Mouse (Mus musculus): ENCODE measurements around the gene Dctn2. TPM values are rescaled to one million over a fixed set of nuclear protein-coding genes. Genes with fewer than 3 reads are reported as not detected.
A peak's percentile ranks its signal among the peaks of the same experiment; 100 is the strongest.

The Dctn2 gene
- polyA plus RNA-seq, 1 experiment from 2014 or later: 127 TPM

DNA sequence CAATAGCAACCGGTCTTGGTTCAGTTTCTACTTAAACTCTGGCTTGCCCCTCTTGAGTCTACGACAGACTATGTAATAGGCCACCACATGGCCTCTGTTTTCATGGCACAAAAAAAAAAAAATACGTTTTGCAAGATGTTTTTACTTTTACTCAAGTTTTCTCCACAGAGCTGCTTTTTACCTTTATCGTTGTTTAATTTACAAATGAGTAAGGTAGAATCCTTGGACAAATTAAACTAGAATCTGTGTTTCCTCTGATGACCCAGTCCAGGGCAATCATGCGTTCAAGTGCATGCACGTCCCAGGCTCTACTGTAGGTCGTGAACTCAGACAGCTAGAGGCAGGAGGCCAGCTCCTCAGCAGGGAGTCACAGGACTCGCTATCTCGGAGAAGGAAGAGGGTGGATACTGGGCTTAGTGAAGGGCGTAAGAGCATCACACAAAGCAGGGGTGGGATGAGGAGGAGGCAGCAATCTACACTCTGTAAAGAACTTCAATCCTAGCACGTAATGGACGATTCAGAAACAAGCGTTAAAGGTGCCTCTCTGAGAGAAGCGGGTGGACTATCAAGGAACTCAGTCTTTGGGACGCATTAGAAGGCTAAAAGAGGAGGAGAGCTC lies 23.5 kb downstream of the Dctn2 start:
- 1% methylated on average over 15 of the region's 15 CpGs for WGBS
- peaks cover 39% of the 10 kb centered on the region for H3K36me3 ChIP-seq
- peak; percentile 12 for ATAC-seq (replicated peaks; ENCODE audit: insufficient number of reproducible peaks, insufficient read depth, low FRiP score, low read depth)

DNA sequence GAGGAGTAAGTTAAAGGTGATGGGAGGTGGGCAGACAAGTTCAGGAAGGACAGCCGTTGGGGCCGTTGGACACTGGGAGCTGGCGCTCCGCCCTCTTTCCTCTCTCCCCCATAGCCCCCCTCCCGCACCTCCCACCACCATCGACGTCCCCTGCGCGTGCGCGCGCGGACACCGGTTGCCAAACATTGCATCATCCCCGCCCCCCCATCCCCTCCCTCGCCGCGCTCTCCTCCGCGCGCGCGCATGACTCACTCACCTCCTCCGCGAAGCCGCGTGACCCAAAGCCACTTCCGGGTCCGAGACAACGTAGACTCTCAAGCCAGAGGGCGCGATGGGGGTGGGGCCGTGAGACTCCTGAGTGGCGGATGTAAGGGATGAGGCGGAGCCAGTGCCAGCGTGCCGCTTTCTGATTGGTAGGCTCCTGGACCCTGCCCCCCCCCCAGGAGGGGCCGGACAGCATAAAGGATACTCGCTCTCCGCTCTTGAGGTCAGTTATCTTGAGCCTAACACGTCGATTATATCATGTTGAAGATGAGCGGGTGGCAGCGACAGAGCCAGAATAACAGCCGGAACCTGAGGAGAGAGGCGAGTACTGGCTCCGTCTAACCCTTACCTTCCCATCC lies 24.2 kb downstream of the Dctn2 start:
- peak overlapping the region; percentile 98 for H3K27ac ChIP-seq
- peaks cover 39% of the 10 kb centered on the region for H3K36me3 ChIP-seq
- peak overlapping the region; percentile 80 for H3K9ac ChIP-seq
- ATAC-seq (replicated peaks; ENCODE audit: insufficient number of reproducible peaks, insufficient read depth, low FRiP score, low read depth): peak; percentile 89
- H3K4me1 ChIP-seq (replicated peaks): peaks cover 61% of the 10 kb centered on the region
- no peaks in the 10 kb centered on the region for H3K27me3 ChIP-seq
- H3K4me3 ChIP-seq: peak overlapping the region; percentile 64
- WGBS: 0% methylated on average over 47 of the region's 47 CpGs
- H3K9me3 ChIP-seq (replicated peaks): no peaks in the 10 kb centered on the region
- H3K4me2 ChIP-seq: peak overlapping the region; percentile 90

More for the DNA sequence above, 23.5 kb downstream of the Dctn2 start:
- Histone ChIP-seq H3K4me1 (replicated peaks) (peaks cover 62% of the 10 kb centered on the region), H3K4me3 (peak overlapping the region; percentile 64), H3K27ac (peak overlapping the region; percentile 98), H3K9ac (peak overlapping the region; percentile 80), H3K27me3 (no peaks in the 10 kb centered on the region), H3K9me3 (replicated peaks) (no peaks in the 10 kb centered on the region), H3K4me2 (peak overlapping the region; percentile 90)

DNA sequence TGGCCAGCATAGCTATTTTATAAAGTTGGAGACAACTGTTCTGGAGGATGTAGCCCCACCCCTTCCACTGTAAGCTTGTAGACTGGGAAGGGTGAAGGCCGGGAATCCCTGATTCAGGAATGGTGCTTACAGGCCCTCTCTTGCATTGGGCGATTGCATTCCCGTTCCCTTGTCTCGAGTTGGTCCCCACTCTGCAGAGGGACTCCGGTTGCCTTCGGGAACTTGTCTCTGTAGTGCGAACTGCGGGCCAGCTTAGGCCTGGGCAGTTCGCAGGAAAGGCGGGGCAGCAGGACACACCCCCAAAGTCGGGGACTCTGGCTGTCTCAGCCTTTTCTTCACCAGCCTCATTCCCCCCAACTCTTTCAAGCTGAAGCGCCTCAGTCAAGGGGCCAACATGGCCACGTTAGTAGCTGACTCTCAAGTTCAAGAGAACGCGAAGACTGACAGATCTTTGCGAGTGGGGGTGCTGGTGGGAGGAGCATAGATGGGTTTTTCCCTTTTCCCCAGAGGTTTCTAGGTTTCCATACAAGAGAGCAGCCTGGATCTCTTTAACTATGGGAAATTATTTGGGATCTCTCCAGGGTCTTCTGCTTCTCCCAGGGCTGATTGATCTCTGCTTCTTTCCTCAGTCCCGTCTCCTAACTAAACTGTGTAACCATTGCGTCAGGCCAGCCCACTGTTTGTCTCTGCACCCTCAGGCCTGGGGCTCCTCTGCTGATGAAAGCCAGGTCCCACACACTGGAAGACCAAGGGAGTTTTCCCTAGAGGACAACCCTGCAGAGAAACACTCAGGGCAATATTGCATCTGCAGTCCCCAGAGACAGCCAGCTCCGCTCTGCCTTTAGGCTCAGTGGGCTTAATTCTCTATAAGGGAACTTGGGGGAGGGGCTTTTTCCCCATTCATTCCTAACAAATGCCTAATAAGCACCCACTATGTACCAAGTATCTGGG lies 25.0 kb downstream of the Dctn2 start:
- Histone ChIP-seq H3K36me3 (peaks cover 39% of the 10 kb centered on the region), H3K4me1 (replicated peaks) (peaks cover 54% of the 10 kb centered on the region), H3K9ac (peak overlapping the region; percentile 68), H3K4me2 (peak overlapping the region; percentile 90), H3K9me3 (replicated peaks) (no peaks in the 10 kb centered on the region), H3K27me3 (no peaks in the 10 kb centered on the region), H3K27ac (peak overlapping the region; percentile 98), H3K4me3 (peak overlapping the region; percentile 64)
- ATAC-seq (replicated peaks; ENCODE audit: insufficient number of reproducible peaks, insufficient read depth, low FRiP score, low read depth): peak; percentile 15
- 1% methylated on average over 19 of the region's 19 CpGs for WGBS

DNA sequence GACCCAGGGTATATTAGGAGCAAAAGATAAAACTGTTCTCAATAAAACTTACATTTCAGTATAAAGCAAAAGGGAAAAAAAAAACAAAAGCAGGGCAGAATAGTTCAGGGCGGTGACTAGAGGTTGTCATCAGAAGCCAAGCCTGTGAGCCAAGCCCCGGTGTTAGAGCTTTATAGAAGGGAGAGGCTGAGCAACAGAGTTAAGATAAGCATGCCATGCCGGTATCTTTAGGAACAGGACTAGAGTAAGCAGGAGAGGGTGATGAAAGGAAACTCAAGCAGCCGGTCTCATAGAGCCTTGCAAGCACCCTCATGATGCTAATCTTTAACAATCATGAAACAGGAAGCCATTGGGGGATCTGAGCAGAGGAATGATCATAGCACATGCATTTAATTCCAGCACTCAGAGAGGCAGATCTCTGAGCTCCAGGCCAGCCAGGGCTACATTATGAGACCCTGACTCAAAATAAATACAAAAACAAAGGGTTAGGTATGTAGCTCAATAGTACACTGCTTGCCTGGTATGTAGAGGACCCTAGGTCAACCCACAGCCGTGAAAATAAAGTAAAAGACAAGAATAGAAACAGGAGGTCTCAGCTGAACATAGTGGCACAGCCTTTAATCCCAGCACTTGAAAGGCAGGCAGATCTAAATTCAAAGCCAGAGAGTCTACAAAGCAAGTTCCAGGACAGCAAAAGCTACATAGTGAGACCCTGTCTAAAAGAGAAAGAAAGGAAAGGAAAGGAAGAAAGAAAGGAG lies 25.9 kb downstream of the Dctn2 start:
- Histone ChIP-seq H3K27ac (peak overlapping the region; percentile 98), H3K9me3 (replicated peaks) (no peaks in the 10 kb centered on the region), H3K4me2 (peak overlapping the region; percentile 90), H3K9ac (peak overlapping the region; percentile 68), H3K36me3 (peaks cover 38% of the 10 kb centered on the region), H3K27me3 (no peaks in the 10 kb centered on the region), H3K4me3 (peak overlapping the region; percentile 64), H3K4me1 (replicated peaks) (peaks cover 53% of the 10 kb centered on the region)
- WGBS: 5% methylated on average over 5 of the region's 5 CpGs
- ATAC-seq (replicated peaks; ENCODE audit: insufficient number of reproducible peaks, insufficient read depth, low FRiP score, low read depth): no peak

DNA sequence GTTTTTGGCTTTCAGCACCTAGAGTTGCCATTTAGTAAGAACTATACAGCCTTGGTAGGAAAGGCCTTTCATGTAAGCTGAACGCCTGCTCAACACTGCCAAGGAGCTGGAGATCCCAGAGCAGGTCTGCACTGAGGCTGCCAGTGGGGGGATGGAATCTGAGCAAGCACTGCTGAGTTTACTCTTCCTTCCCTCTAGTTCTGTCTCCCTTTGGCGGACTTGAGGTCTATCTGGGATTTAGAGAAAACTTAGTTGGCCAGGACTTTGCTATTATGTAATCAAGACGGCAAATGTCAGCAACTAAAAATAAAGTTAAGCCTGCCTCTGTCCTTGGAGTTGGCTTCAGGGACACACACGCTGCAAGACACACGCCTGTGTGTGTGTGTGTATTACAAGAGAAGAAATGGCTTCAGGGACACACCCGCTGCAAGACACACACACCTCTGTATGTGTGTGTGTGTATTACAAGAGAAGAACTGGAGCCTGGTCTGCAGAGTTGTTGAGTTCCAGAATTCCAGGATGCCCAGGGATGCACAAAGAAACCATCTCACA lies 26.9 kb downstream of the Dctn2 start:
- 44% methylated on average over 6 of the region's 6 CpGs for WGBS
- H3K4me1 ChIP-seq (replicated peaks): peaks cover 49% of the 10 kb centered on the region
- no peaks in the 10 kb centered on the region for H3K9me3 ChIP-seq (replicated peaks)
- H3K27me3 ChIP-seq: no peaks in the 10 kb centered on the region
- ATAC-seq (replicated peaks; ENCODE audit: insufficient number of reproducible peaks, insufficient read depth, low FRiP score, low read depth): no peak
- H3K4me3 ChIP-seq: peak overlapping the region; percentile 64
- peaks cover 42% of the 10 kb centered on the region for H3K36me3 ChIP-seq
- H3K9ac ChIP-seq: peak overlapping the region; percentile 68
- H3K4me2 ChIP-seq: peak overlapping the region; percentile 90
- H3K27ac ChIP-seq: peak overlapping the region; percentile 98

DNA sequence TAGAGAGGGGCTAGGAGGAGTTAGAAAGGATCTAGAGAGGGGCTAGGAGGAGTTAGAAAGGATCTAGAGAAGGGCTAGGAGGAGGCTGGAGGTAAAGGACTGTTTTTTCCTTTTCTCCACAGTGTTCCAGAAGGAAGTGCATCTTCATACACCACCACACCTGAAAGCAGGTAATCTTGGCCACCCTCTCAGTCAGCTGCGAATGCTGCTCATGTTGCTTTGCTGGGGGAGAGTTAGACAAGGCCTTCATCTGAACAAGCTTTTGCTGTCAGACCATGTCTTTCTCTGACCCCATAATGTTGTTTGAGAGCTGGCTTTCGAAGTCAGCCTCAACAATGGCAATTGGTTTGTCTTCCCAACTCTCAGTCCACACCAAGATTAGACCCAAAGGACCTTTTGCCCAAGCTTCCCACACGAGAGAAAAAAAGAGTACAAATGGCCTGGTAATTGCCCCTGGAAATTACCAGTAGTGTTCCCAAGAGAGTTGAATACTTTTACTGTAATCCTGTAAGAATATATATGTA lies 27.5 kb downstream of the Dctn2 start:
- peak overlapping the region; percentile 90 for H3K4me2 ChIP-seq
- ATAC-seq (replicated peaks; ENCODE audit: insufficient number of reproducible peaks, insufficient read depth, low FRiP score, low read depth): no peak
- 78% methylated on average over 3 of the region's 3 CpGs for WGBS
- H3K36me3 ChIP-seq: peaks cover 42% of the 10 kb centered on the region
- H3K4me1 ChIP-seq (replicated peaks): peaks cover 49% of the 10 kb centered on the region
- peak overlapping the region; percentile 98 for H3K27ac ChIP-seq
- H3K9me3 ChIP-seq (replicated peaks): no peaks in the 10 kb centered on the region
- no peak overlapping the region for H3K4me3 ChIP-seq
- no peaks in the 10 kb centered on the region for H3K27me3 ChIP-seq
- 0 out of 2 replicates have a peak overlapping the region, but pooled peaks have one; percentile 16 for H3K9ac ChIP-seq

DNA sequence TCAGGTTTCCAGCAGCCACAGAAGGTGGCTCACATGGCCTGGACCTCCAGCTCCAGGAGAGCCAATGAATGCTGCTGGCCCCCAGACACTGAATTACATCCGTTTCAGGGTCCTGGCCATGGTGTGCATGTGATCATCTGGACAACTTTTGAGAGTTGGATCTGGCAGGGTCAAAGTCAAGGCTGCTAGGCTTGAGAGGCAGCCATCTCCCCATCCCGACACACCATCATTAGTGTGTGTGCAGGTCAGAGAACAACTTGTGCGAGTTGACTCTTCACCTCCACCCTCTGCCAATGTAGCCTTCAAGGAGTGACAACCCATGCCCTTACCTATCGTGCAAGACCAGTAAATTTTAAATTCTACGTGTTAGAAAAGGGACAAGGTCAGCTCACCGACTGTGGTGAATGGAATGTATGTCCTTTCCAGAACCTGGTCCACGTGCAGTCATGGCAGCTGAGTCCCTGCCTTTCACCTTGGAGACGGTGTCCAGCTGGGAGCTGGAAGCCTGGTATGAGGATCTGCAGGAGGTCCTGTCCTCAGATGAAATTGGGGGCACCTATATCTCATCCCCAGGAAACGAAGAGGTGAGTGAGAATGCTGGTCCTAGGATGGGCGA lies 28.8 kb downstream of the Dctn2 start:
- Histone ChIP-seq H3K4me1 (replicated peaks) (peaks cover 41% of the 10 kb centered on the region), H3K4me2 (no peak overlapping the region), H3K9ac (no peak overlapping the region), H3K36me3 (peaks cover 55% of the 10 kb centered on the region), H3K9me3 (replicated peaks) (no peaks in the 10 kb centered on the region), H3K27me3 (no peaks in the 10 kb centered on the region), H3K27ac (no peak overlapping the region), H3K4me3 (no peak overlapping the region)
- WGBS: 88% methylated on average over 10 of the region's 10 CpGs
- ATAC-seq (replicated peaks; ENCODE audit: insufficient number of reproducible peaks, insufficient read depth, low FRiP score, low read depth): no peak

DNA sequence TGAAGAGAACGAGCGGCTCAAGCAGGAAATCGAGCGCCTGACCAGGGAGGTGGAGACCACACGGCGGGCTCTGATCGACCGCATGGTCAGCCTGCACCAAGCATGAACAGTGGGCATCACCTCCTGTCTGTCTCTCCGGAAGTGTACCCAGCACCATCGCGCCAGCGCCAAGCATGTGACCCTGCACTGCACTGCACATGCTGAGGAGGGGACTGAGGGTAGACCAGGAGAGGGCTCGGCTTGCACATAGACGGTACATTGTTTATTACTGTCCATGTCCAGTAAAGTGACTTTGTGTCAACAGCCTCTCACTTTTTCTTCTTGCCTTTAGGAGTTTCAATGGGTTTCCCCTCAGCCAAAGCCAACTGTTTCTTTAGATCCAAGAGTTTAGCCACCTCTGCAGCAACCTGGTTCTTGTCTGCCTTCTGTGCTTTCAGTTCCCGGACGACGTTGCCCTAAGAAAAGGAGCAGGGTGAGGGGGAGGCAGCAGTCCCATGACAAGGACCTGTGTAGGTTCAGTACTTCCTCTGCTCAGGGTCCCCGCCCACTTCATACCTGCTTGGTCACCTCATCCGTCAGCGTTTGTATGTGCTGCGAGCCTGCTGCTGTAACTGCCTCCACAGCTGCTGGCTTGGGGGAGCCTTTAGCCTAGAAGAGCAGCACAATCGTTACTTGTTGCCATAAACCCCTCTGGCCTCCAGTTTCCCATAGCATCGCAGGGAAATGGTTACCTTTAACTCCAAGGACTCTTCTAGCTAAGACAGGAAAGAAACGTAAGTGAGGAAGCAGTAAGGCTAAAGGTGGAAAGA lies 30.0 kb downstream of the Dctn2 start:
- 79% methylated on average over 24 of the region's 24 CpGs for WGBS
- Histone ChIP-seq H3K9ac (no peak overlapping the region), H3K9me3 (replicated peaks) (no peaks in the 10 kb centered on the region), H3K4me3 (no peak overlapping the region), H3K27ac (0 out of 2 replicates have a peak overlapping the region, but pooled peaks have one; percentile 7), H3K36me3 (peaks cover 66% of the 10 kb centered on the region), H3K4me2 (no peak overlapping the region), H3K4me1 (replicated peaks) (peaks cover 40% of the 10 kb centered on the region), H3K27me3 (no peaks in the 10 kb centered on the region)
- ATAC-seq (replicated peaks; ENCODE audit: insufficient number of reproducible peaks, insufficient read depth, low FRiP score, low read depth): no peak

DNA sequence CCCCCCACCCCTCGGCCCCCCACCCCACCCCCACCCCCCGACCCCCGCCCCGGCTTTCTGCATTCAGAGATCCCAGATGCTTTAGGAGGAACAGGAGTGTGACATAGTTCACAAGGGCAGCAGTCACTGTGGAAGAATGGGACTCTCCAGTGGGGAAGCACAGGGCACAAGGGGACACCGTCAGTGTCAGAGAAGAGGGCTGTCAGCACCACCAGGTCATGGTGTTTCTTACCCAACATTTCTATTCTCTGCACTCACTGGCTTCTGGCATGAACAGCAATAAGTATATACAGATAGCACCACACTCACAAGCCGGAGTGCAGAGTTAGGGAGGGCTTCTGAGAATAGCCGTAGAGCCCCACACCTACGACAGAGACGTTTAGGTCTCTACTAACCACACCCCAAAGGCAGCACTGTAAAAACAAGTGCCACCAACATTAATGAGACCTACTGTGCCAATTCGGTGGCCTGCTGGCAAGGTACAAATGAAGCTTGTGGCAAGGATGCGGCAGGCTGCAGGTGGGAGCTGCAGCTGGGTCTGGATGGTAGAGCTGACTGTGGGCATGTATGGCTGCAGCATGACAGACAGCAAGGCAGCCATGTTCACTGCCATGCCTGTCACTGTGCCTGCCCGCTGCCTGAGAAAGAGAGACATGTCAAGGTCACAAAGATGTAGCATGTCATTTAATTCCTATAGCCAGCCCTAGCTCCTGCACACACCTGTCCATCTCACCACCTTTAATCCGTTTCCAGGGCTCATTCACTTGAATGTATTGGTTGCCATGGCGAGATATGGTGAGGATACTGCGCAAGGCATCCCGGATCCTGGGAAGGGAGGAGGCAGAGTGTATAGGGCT lies 31.1 kb downstream of the Dctn2 start:
- no peak overlapping the region for H3K4me3 ChIP-seq
- 67% methylated on average over 16 of the region's 16 CpGs for WGBS
- no peaks in the 10 kb centered on the region for H3K9me3 ChIP-seq (replicated peaks)
- no peak overlapping the region for H3K9ac ChIP-seq
- peak overlapping the region; percentile 57 for H3K27ac ChIP-seq
- peak; percentile 41; the same call in 1 of the 2 replicates for ATAC-seq (replicated peaks; ENCODE audit: insufficient number of reproducible peaks, insufficient read depth, low FRiP score, low read depth)
- no peak overlapping the region for H3K4me2 ChIP-seq
- H3K27me3 ChIP-seq: no peaks in the 10 kb centered on the region
- peaks cover 77% of the 10 kb centered on the region for H3K36me3 ChIP-seq
- peaks cover 31% of the 10 kb centered on the region for H3K4me1 ChIP-seq (replicated peaks)

All from heart, embryonic 15.5 days (tissue).